Mouse (Mus musculus): ENCODE measurements around the gene Ildr2. TPM values are rescaled to one million over a fixed set of nuclear protein-coding genes. Genes with fewer than 3 reads are reported as not detected.

Ildr2 gene
- 0.02 and 0.10 TPM in 2 replicates for polyA plus RNA-seq (2015; fragmentation: Nextera tagmentation; extraction: Ambion mirVana)

- Histone ChIP-seq H3K4me3 (replicated peaks) (peak within 1 kb of the TSS; percentile 53), H3K4me1 (replicated peaks) (no peaks in the 10 kb centered on the region), H3K4me2 (peak within 1 kb of the TSS; percentile 61), H3K27me3 (peaks cover 57% of the 10 kb centered on the region), H3K9me3 (replicated peaks) (no peaks in the 10 kb centered on the region), H3K36me3 (no peaks in the 10 kb centered on the region), H3K9ac (no peak within 1 kb of the TSS; the same call in 1 of the 2 replicates), H3K27ac (no peak within 1 kb of the TSS)
- 3% methylated on average over 69 of the region's 72 CpGs for WGBS (ENCODE audit: insufficient replicate concordance)
- DNase-seq (no peak), ATAC-seq (ENCODE audit: low read depth) (no peak)
Observed at GRCm38 (mm10) chr1:166253898-166254894, at the start of gene Ildr2. Ildr2 (plus strand) TSS chr1:166254139.

- no peaks in the 10 kb centered on the region for H3K36me3 ChIP-seq
Observed at GRCm38 (mm10) chr1:166204171-166204570, 49.8 kb upstream of the Ildr2 start.

GRCm38 (mm10) chr1:166205159-166205558 lies 48.8 kb upstream of the Ildr2 start:
- H3K4me2 ChIP-seq = no peak overlapping the region
- no peak for ATAC-seq (ENCODE audit: low read depth)
- DNase-seq = no peak
- 61% methylated on average over 3 of the region's 3 CpGs for WGBS (ENCODE audit: insufficient replicate concordance)
- no peaks in the 10 kb centered on the region for H3K36me3 ChIP-seq
- H3K4me3 ChIP-seq (replicated peaks) = no peak overlapping the region
- H3K27me3 ChIP-seq = no peaks in the 10 kb centered on the region
- no peak overlapping the region for H3K9ac ChIP-seq
- no peaks in the 10 kb centered on the region for H3K4me1 ChIP-seq (replicated peaks)
- H3K9me3 ChIP-seq (replicated peaks) = no peaks in the 10 kb centered on the region
- H3K27ac ChIP-seq = no peak overlapping the region

More at GRCm38 (mm10) chr1:166204171-166204570, 49.8 kb upstream of the Ildr2 start:
- no peak overlapping the region for H3K4me2 ChIP-seq
- ATAC-seq (ENCODE audit: low read depth) = no peak
- no peaks in the 10 kb centered on the region for H3K9me3 ChIP-seq (replicated peaks)
- H3K27ac ChIP-seq = no peak overlapping the region
- H3K4me3 ChIP-seq (replicated peaks) = no peak overlapping the region
- H3K4me1 ChIP-seq (replicated peaks) = no peaks in the 10 kb centered on the region
- WGBS (ENCODE audit: insufficient replicate concordance) = 40% methylated on average over 5 of the region's 5 CpGs
- no peak overlapping the region for H3K9ac ChIP-seq
- no peak for DNase-seq
- H3K27me3 ChIP-seq = no peaks in the 10 kb centered on the region

GRCm38 (mm10) chr1:166209371-166209770 lies 44.6 kb upstream of the Ildr2 start:
- no peak overlapping the region for H3K4me2 ChIP-seq

GRCm38 (mm10) chr1:166214181-166214580 lies 39.8 kb upstream of the Ildr2 start:
- Histone ChIP-seq H3K9ac (no peak overlapping the region), H3K4me3 (replicated peaks) (no peak overlapping the region), H3K27ac (no peak overlapping the region), H3K36me3 (no peaks in the 10 kb centered on the region), H3K9me3 (replicated peaks) (no peaks in the 10 kb centered on the region), H3K4me2 (no peak overlapping the region), H3K4me1 (replicated peaks) (no peaks in the 10 kb centered on the region), H3K27me3 (no peaks in the 10 kb centered on the region)
- no peak for ATAC-seq (ENCODE audit: low read depth)
- DNase-seq = no peak
- WGBS (ENCODE audit: insufficient replicate concordance) = 60% methylated on average over 4 of the region's 4 CpGs

More at GRCm38 (mm10) chr1:166209371-166209770, 44.6 kb upstream of the Ildr2 start:
- Histone ChIP-seq H3K4me3 (replicated peaks) (no peak overlapping the region), H3K9ac (no peak overlapping the region), H3K9me3 (replicated peaks) (no peaks in the 10 kb centered on the region), H3K27ac (no peak overlapping the region), H3K36me3 (no peaks in the 10 kb centered on the region), H3K27me3 (no peaks in the 10 kb centered on the region), H3K4me1 (replicated peaks) (no peaks in the 10 kb centered on the region)
- no peak for DNase-seq
- ATAC-seq (ENCODE audit: low read depth) = no peak
- 63% methylated on average over 6 of the region's 6 CpGs for WGBS (ENCODE audit: insufficient replicate concordance)

- H3K4me2 ChIP-seq = no peak within 1 kb of the TSS
Observed at GRCm38 (mm10) chr1:166238315-166238969, 15.5 kb upstream of the Ildr2 start, which contains the start of gene Mael. Mael (minus strand) TSS chr1:166238747.

GRCm38 (mm10) chr1:166244285-166244684 lies 9.7 kb upstream of the Ildr2 start:
- no peak overlapping the region for H3K9ac ChIP-seq
- DNase-seq (no peak), ATAC-seq (ENCODE audit: low read depth) (no peak)
- H3K4me3 ChIP-seq (replicated peaks) = no peak overlapping the region
- WGBS (ENCODE audit: insufficient replicate concordance) = 48% methylated on average over 6 of the region's 6 CpGs
- no peaks in the 10 kb centered on the region for H3K36me3 ChIP-seq
- H3K9me3 ChIP-seq (replicated peaks) = no peaks in the 10 kb centered on the region
- no peaks in the 10 kb centered on the region for H3K27me3 ChIP-seq
- no peak overlapping the region for H3K27ac ChIP-seq
- no peak overlapping the region for H3K4me2 ChIP-seq
- no peaks in the 10 kb centered on the region for H3K4me1 ChIP-seq (replicated peaks)

More at GRCm38 (mm10) chr1:166238315-166238969, 15.5 kb upstream of the Ildr2 start, which contains the start of gene Mael:
- Histone ChIP-seq H3K27me3 (no peaks in the 10 kb centered on the region), H3K36me3 (no peaks in the 10 kb centered on the region), H3K9ac (no peak within 1 kb of the TSS), H3K27ac (no peak within 1 kb of the TSS), H3K9me3 (replicated peaks) (no peaks in the 10 kb centered on the region), H3K4me1 (replicated peaks) (no peaks in the 10 kb centered on the region), H3K4me3 (replicated peaks) (no peak within 1 kb of the TSS)
- DNase-seq (no peak), ATAC-seq (ENCODE audit: low read depth) (no peak)
- WGBS (ENCODE audit: insufficient replicate concordance) = 74% methylated on average over 53 of the region's 53 CpGs

- no peaks in the 10 kb centered on the region for H3K9me3 ChIP-seq (replicated peaks)
- no peaks in the 10 kb centered on the region for H3K36me3 ChIP-seq
- ATAC-seq (ENCODE audit: low read depth) = no peak
- H3K27me3 ChIP-seq = peaks cover 57% of the 10 kb centered on the region
- no peak overlapping the region for H3K27ac ChIP-seq
- H3K4me3 ChIP-seq (replicated peaks) = no peak overlapping the region
- WGBS (ENCODE audit: insufficient replicate concordance) = 32% methylated on average over 8 of the region's 8 CpGs
- no peak overlapping the region for H3K4me2 ChIP-seq
- no peaks in the 10 kb centered on the region for H3K4me1 ChIP-seq (replicated peaks)
- no peak overlapping the region for H3K9ac ChIP-seq
- DNase-seq = no peak
Observed at GRCm38 (mm10) chr1:166255091-166255490, 1.2 kb downstream of the Ildr2 start.

- no peaks in the 10 kb centered on the region for H3K36me3 ChIP-seq
- DNase-seq (no peak), ATAC-seq (ENCODE audit: low read depth) (no peak)
- H3K27me3 ChIP-seq = peaks cover 57% of the 10 kb centered on the region
- WGBS (ENCODE audit: insufficient replicate concordance) = 35% methylated on average over 2 of the region's 2 CpGs
- H3K9me3 ChIP-seq (replicated peaks) = no peaks in the 10 kb centered on the region
- H3K27ac ChIP-seq = no peak overlapping the region
- H3K4me1 ChIP-seq (replicated peaks) = no peaks in the 10 kb centered on the region
- H3K4me3 ChIP-seq (replicated peaks) = no peak overlapping the region
- H3K4me2 ChIP-seq = no peak overlapping the region
- no peak overlapping the region for H3K9ac ChIP-seq
Observed at GRCm38 (mm10) chr1:166255651-166256050, 1.7 kb downstream of the Ildr2 start.

- ATAC-seq (ENCODE audit: low read depth) (no peak), DNase-seq (no peak)
- Histone ChIP-seq H3K36me3 (no peaks in the 10 kb centered on the region), H3K4me2 (no peak overlapping the region), H3K9ac (no peak overlapping the region), H3K27ac (no peak overlapping the region), H3K9me3 (replicated peaks) (no peaks in the 10 kb centered on the region), H3K27me3 (peaks cover 57% of the 10 kb centered on the region), H3K4me3 (replicated peaks) (no peak overlapping the region), H3K4me1 (replicated peaks) (no peaks in the 10 kb centered on the region)
- 17% methylated on average over 6 of the region's 6 CpGs for WGBS (ENCODE audit: insufficient replicate concordance)
Observed at GRCm38 (mm10) chr1:166256302-166256701, 2.4 kb downstream of the Ildr2 start.

- 53% methylated on average over 4 of the region's 4 CpGs for WGBS (ENCODE audit: insufficient replicate concordance)
- DNase-seq (no peak), ATAC-seq (ENCODE audit: low read depth) (no peak)
- H3K27ac ChIP-seq = no peak overlapping the region
- H3K9ac ChIP-seq = no peak overlapping the region
- H3K36me3 ChIP-seq = no peaks in the 10 kb centered on the region
- H3K4me2 ChIP-seq = no peak overlapping the region
- H3K9me3 ChIP-seq (replicated peaks) = no peaks in the 10 kb centered on the region
- no peak overlapping the region for H3K4me3 ChIP-seq (replicated peaks)
- H3K27me3 ChIP-seq = peaks cover 53% of the 10 kb centered on the region
- no peaks in the 10 kb centered on the region for H3K4me1 ChIP-seq (replicated peaks)
Observed at GRCm38 (mm10) chr1:166256898-166257297, 3.0 kb downstream of the Ildr2 start.

Data from liver, embryonic 13.5 days (tissue).